Mouse (Mus musculus) forelimb bud, embryonic 11.5 days (tissue): ENCODE measurements around the gene Apbb2.

ENCODE experiments used
- DNase-seq: peaks from one replicate; pipeline ENCODE4 v3.0.0-alpha.2; 2012; ENCODE audit warnings: low read depth, low spot score

The Apbb2 gene

GRCm38 (mm10) chr5:66417289-66417688 is 201.3 kb downstream of the Apbb2 start:
- DNase-seq = no peak

GRCm38 (mm10) chr5:66415700-66416543 is 202.7 kb downstream of the Apbb2 start:
- DNase-seq = no peak

- no peak for DNase-seq
Observed at GRCm38 (mm10) chr5:66415033-66415697, 203.4 kb downstream of the Apbb2 start.

- DNase-seq = no peak
Observed at GRCm38 (mm10) chr5:66413402-66413801, 205.2 kb downstream of the Apbb2 start.

- DNase-seq = no peak
Observed at GRCm38 (mm10) chr5:66412821-66413220, 205.8 kb downstream of the Apbb2 start.

- no peak for DNase-seq
Observed at GRCm38 (mm10) chr5:66408546-66408945, 210.0 kb downstream of the Apbb2 start.

GRCm38 (mm10) chr5:66407948-66408347 is 210.6 kb downstream of the Apbb2 start:
- no peak for DNase-seq

- DNase-seq = no peak
Observed at GRCm38 (mm10) chr5:66406431-66406830, 212.2 kb downstream of the Apbb2 start.

GRCm38 (mm10) chr5:66405731-66406399 is 212.7 kb downstream of the Apbb2 start:
- no peak for DNase-seq

GRCm38 (mm10) chr5:66405305-66405704 is 213.3 kb downstream of the Apbb2 start:
- no peak for DNase-seq

- no peak for DNase-seq
Observed at GRCm38 (mm10) chr5:66400563-66400962, 218.0 kb downstream of the Apbb2 start.

- no peak for DNase-seq
Observed at GRCm38 (mm10) chr5:66399264-66399620, 219.3 kb downstream of the Apbb2 start.

- no peak for DNase-seq
Observed at GRCm38 (mm10) chr5:66398530-66399263, 219.9 kb downstream of the Apbb2 start.

GRCm38 (mm10) chr5:66393767-66394446 is 224.7 kb downstream of the Apbb2 start:
- DNase-seq = no peak

- peak; percentile 71 for DNase-seq
Observed at GRCm38 (mm10) chr5:66392861-66393529, 225.6 kb downstream of the Apbb2 start.

- no peak for DNase-seq
Observed at GRCm38 (mm10) chr5:66391771-66392170, 226.8 kb downstream of the Apbb2 start.

GRCm38 (mm10) chr5:66391299-66391698 is 227.3 kb downstream of the Apbb2 start:
- DNase-seq = no peak

- DNase-seq = no peak
Observed at GRCm38 (mm10) chr5:66390567-66390966, 228.0 kb downstream of the Apbb2 start.

- peak; percentile 35 for DNase-seq
Observed at GRCm38 (mm10) chr5:66387481-66387880, 231.1 kb downstream of the Apbb2 start.

- peak; percentile 40 for DNase-seq
Observed at GRCm38 (mm10) chr5:66385636-66386035, 232.9 kb downstream of the Apbb2 start.
